Mouse (Mus musculus) left cerebral cortex, adult 8-10 months (tissue): ENCODE results near the gene Vti1a. TPM values are rescaled to one million over a fixed set of nuclear protein-coding genes. Genes with fewer than 3 reads are reported as not detected.

Experiments
- DNase-seq, 2 experiments: peaks; one replicate each; pipeline ENCODE4 v3.0.0; 2022; ENCODE audit warnings: low spot score in 2 of 2
- total RNA-seq, 4 experiments: library from RNA; stranded (reverse); gene quantifications; 2 replicates each; pipeline ENCODE4 v1.2.4; 2022

Vti1a gene
- total RNA-seq, 4 experiments from 2014 or later = 62.8 to 67.7 (median 64.3) TPM

GRCm38 (mm10) chr19:55449506-55449905 lies 133.4 kb downstream of the Vti1a start:
- DNase-seq = no peak

- no peak for DNase-seq
These were observed 140.4 kb downstream of the Vti1a start for GRCm38 (mm10) chr19:55456325-55457091.

GRCm38 (mm10) chr19:55461963-55462362 lies 145.9 kb downstream of the Vti1a start:
- DNase-seq = no peak

- DNase-seq = no peak
These were observed 147.6 kb downstream of the Vti1a start for GRCm38 (mm10) chr19:55463670-55464069.

GRCm38 (mm10) chr19:55469301-55470051 lies 153.4 kb downstream of the Vti1a start:
- no peak for DNase-seq

- DNase-seq = no peak
These were observed 156.5 kb downstream of the Vti1a start for GRCm38 (mm10) chr19:55472582-55472981.

GRCm38 (mm10) chr19:55474225-55474624 lies 158.1 kb downstream of the Vti1a start:
- no peak for DNase-seq

- DNase-seq = no peak
These were observed 164.4 kb downstream of the Vti1a start for GRCm38 (mm10) chr19:55480526-55480925.

GRCm38 (mm10) chr19:55481308-55481707 lies 165.2 kb downstream of the Vti1a start:
- DNase-seq = no peak

GRCm38 (mm10) chr19:55483526-55483925 lies 167.4 kb downstream of the Vti1a start:
- DNase-seq = no peak

- DNase-seq = no peak
These were observed 168.5 kb downstream of the Vti1a start for GRCm38 (mm10) chr19:55484559-55484958.

GRCm38 (mm10) chr19:55486473-55486872 lies 170.4 kb downstream of the Vti1a start:
- DNase-seq = no peak

- no peak for DNase-seq
These were observed 175.3 kb downstream of the Vti1a start for GRCm38 (mm10) chr19:55491126-55492076.

GRCm38 (mm10) chr19:55496333-55496732 lies 180.2 kb downstream of the Vti1a start:
- no peak for DNase-seq

- DNase-seq = no peak
These were observed 183.2 kb downstream of the Vti1a start for GRCm38 (mm10) chr19:55499179-55499863.

- DNase-seq = no peak
These were observed 185.9 kb downstream of the Vti1a start for GRCm38 (mm10) chr19:55501985-55502384.

GRCm38 (mm10) chr19:55503771-55504170 lies 187.7 kb downstream of the Vti1a start:
- no peak for DNase-seq

- DNase-seq = no peak
These were observed 191.7 kb downstream of the Vti1a start for GRCm38 (mm10) chr19:55507748-55508147.

- DNase-seq = no peak
These were observed 192.1 kb downstream of the Vti1a start for GRCm38 (mm10) chr19:55508239-55508638.

GRCm38 (mm10) chr19:55508965-55509364 lies 192.9 kb downstream of the Vti1a start:
- no peak for DNase-seq

- peak in 1 of 2 experiments; percentile 47 for DNase-seq
These were observed 193.5 kb downstream of the Vti1a start for GRCm38 (mm10) chr19:55509618-55510017.
